Mouse (Mus musculus) neural tube, embryonic 12.5 days (tissue): ENCODE results near the gene Otor. TPM values are rescaled to one million over a fixed set of nuclear protein-coding genes. Genes with fewer than 3 reads are reported as not detected.

Source experiments
- polyA plus RNA-seq: library from polyadenylated mRNA; unstranded; fragments of >200 nt; fragmentation: Nextera tagmentation; extraction: Ambion mirVana; gene quantifications from 2 replicates; pipeline ENCODE4 v1.2.1, GENCODE M21; 2016

Gene Otor
- polyA plus RNA-seq, 1 experiment from 2014 or later = 2.3 TPM

Other genes with a start within 250 kb of the Otor start
- gene Kif16b, start 176.9 kb upstream of the Otor start, polyA plus RNA-seq = 6.1 and 6.2 TPM in 2 replicates
- gene Snrpb2, start 15.4 kb upstream of the Otor start, polyA plus RNA-seq = 88.6 and 93.2 TPM in 2 replicates